Comparison of ENCODE assay signal across 11 mouse cellular contexts in the genomic region with DNA sequence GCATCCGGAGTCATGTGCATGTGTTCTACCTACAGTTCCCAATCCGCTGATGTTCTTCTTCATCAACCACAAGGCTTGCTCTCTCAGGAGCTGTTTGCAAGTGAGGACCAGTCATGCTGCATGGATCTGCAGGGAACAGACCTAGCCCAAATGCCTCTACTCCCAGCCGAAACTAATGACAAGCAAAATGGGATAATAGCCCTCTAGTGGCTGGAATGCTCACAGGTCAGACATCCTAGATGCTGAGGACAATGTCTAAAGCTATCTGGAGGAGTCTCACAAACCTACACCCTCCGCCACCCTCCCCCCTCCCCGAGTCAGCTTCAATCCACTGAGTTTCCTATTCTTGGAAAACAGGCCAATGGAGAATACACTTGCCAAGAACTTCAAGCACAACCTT.
DNase-seq lines count a peak whose midpoint lies in the region; ATAC-seq and TF ChIP-seq lines count a peak whose summit lies in the region.
"Had no signal": no experiment of that assay in that cellular context is flagged by ENCODE, and none has a peak within 500 bp of the region (broad histone marks: within the 10 kb centered on the region; RNA-seq: fewer than 3 reads in every experiment).

No protein-coding gene starts in this region.

- 31% methylated on average over 5 of the region's 5 CpGs for WGBS in hindbrain, embryonic 10.5 days
- 41% methylated on average over 5 of the region's 5 CpGs for WGBS in hindbrain, embryonic 13.5 days
- 43% methylated on average over 5 of the region's 5 CpGs for WGBS in limb, embryonic 10.5 days

- peak; percentile 57 for TF ChIP-seq CTCF in E14TG2a.4 (conservative IDR thresholded peaks at IDR 0.05; ENCODE audit: low read length)
- peak; percentile 60; the same call in 1 of the 2 replicates for TF ChIP-seq CTCF in brain, embryonic 14.5 days (IDR thresholded peaks at IDR 0.05; ENCODE audit: borderline replicate concordance, extremely low read depth, insufficient read depth, insufficient read length)

- no peak for TF ChIP-seq POLR2A in brain, embryonic 14.5 days (IDR thresholded peaks at IDR 0.05; ENCODE audit: borderline replicate concordance, extremely low read depth, insufficient read depth, insufficient read length, poor library complexity, severe bottlenecking)

- H3K27ac ChIP-seq in hindbrain, embryonic 10.5 days = no peak overlapping the region
- H3K27ac ChIP-seq in hindbrain, embryonic 13.5 days = no peak overlapping the region
- H3K27ac ChIP-seq in limb, embryonic 10.5 days = no peak overlapping the region; the same call in 1 of the 2 replicates
- H3K27ac ChIP-seq: limb, embryonic 15.5 days had no signal

- H3K9me3 ChIP-seq in hindbrain, embryonic 10.5 days = no peaks in the 10 kb centered on the region
- no peaks in the 10 kb centered on the region for H3K9me3 ChIP-seq in hindbrain, embryonic 13.5 days
- H3K9me3 ChIP-seq in E14TG2a.4 (ENCODE audit: low read length) = peaks cover 9% of the 10 kb centered on the region; the same call in 1 of the 2 replicates
- H3K9me3 ChIP-seq in limb, embryonic 10.5 days (replicated peaks) = no peaks in the 10 kb centered on the region
- H3K9me3 ChIP-seq: limb, embryonic 15.5 days had no signal

- H3K27me3 ChIP-seq in hindbrain, embryonic 10.5 days (ENCODE audit: insufficient read depth, poor library complexity, severe bottlenecking) = 0 out of 2 replicates have a peak, but pooled peaks cover 3% of the 10 kb centered on the region
- no peaks in the 10 kb centered on the region for H3K27me3 ChIP-seq in hindbrain, embryonic 13.5 days
- no peaks in the 10 kb centered on the region for H3K27me3 ChIP-seq in E14TG2a.4 (ENCODE audit: insufficient read depth, low read length)
- no peaks in the 10 kb centered on the region for H3K27me3 ChIP-seq in limb, embryonic 10.5 days (ENCODE audit: low read depth, poor library complexity, severe bottlenecking)
- H3K27me3 ChIP-seq: limb, embryonic 15.5 days had no signal

- DNase-seq in hindbrain, embryonic 10.5 days (ENCODE audit: low spot score) = peak; percentile 51
- peak; percentile 57 for DNase-seq in brain, embryonic 14.5 days (ENCODE audit: low read depth)
- DNase-seq in limb, embryonic 10.5 days (ENCODE audit: low spot score) = peak; percentile 43
- DNase-seq in B cell, adult 2 months = no peak
- DNase-seq in yolk sac, embryonic 10.5 days (ENCODE audit: low spot score) = no peak
- DNase-seq: cerebellum, adult 8-10 months had no signal

- H3K36me3 ChIP-seq in hindbrain, embryonic 10.5 days = no peaks in the 10 kb centered on the region
- no peaks in the 10 kb centered on the region for H3K36me3 ChIP-seq in hindbrain, embryonic 13.5 days
- no peaks in the 10 kb centered on the region for H3K36me3 ChIP-seq in E14TG2a.4 (ENCODE audit: insufficient read depth, low read length)
- no peaks in the 10 kb centered on the region for H3K36me3 ChIP-seq in limb, embryonic 10.5 days
- H3K36me3 ChIP-seq: limb, embryonic 15.5 days had no signal

- no peak overlapping the region for H3K9ac ChIP-seq in hindbrain, embryonic 13.5 days
- H3K9ac ChIP-seq: limb, embryonic 15.5 days had no signal

- ATAC-seq in hindbrain, embryonic 13.5 days (ENCODE audit: low FRiP score) = no peak
- no peak for ATAC-seq in inflammation-experienced regulatory T-cells, adult 6 months
- ATAC-seq: Patski had no signal

- H3K4me3 ChIP-seq in hindbrain, embryonic 10.5 days = no peak overlapping the region
- no peak overlapping the region for H3K4me3 ChIP-seq in hindbrain, embryonic 13.5 days
- no peak overlapping the region for H3K4me3 ChIP-seq in E14TG2a.4 (replicated peaks; ENCODE audit: low read length)
- H3K4me3 ChIP-seq in limb, embryonic 10.5 days = no peak overlapping the region
- H3K4me3 ChIP-seq: limb, embryonic 15.5 days had no signal

- H3K4me1 ChIP-seq in hindbrain, embryonic 10.5 days (replicated peaks) = 0 out of 2 replicates have a peak, but pooled peaks cover 6% of the 10 kb centered on the region
- 0 out of 2 replicates have a peak, but pooled peaks cover 2% of the 10 kb centered on the region for H3K4me1 ChIP-seq in hindbrain, embryonic 13.5 days (replicated peaks)
- peaks cover 28% of the 10 kb centered on the region for H3K4me1 ChIP-seq in E14TG2a.4 (replicated peaks; ENCODE audit: low read depth, low read length)
- peaks cover 14% of the 10 kb centered on the region for H3K4me1 ChIP-seq in limb, embryonic 10.5 days

- no peak overlapping the region for H3K4me2 ChIP-seq in hindbrain, embryonic 13.5 days
- H3K4me2 ChIP-seq: limb, embryonic 15.5 days had no signal

Comparison
In these comparisons a context has a peak if more than half of its experiments do, and no peak if none do; other contexts are left out.
1. DNase-seq: peak in hindbrain, embryonic 10.5 days (single experiment), brain, embryonic 14.5 days (single experiment) and limb, embryonic 10.5 days (single experiment); none in B cell, adult 2 months (0 of 2) and yolk sac, embryonic 10.5 days (single experiment).